Mouse (Mus musculus): ENCODE measurements around the gene Tcea3. TPM values are rescaled to one million over a fixed set of nuclear protein-coding genes. Genes with fewer than 3 reads are reported as not detected.

Tcea3 gene
- polyA plus RNA-seq, 1 experiment from 2014 or later = 3.5 TPM

DNA sequence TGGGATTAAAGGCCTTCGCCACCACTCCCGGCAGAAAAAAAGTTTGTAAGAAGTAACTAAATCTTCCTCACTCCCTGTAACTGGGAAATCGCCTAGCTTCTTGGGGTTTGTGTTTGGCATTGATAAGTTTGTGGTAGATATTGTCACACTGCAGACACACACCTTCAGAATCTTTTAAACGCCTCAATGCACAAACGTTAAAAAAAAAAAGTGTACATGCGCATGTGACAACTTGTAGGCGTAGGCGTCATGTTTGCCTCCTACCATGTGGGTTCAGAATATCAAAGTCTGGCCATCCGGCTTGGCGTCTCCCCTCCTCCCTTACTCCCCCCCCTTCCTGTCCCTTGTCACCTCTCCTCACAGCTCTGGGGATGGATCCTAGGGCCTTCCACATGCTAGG lies 9.2 kb downstream of the Tcea3 start:
- peaks cover 4% of the 10 kb centered on the region for H3K4me1 ChIP-seq
- H3K4me3 ChIP-seq = no peak overlapping the region
- no peaks in the 10 kb centered on the region for H3K9me3 ChIP-seq
- ATAC-seq (ENCODE audit: low FRiP score, low read depth) = no peak
- 87% methylated on average over 10 of the region's 10 CpGs for WGBS
- no peak overlapping the region for H3K9ac ChIP-seq (replicated peaks)
- no peaks in the 10 kb centered on the region for H3K36me3 ChIP-seq
- H3K27ac ChIP-seq (replicated peaks) = no peak overlapping the region
- H3K4me2 ChIP-seq (replicated peaks) = no peak overlapping the region
- peaks cover 15% of the 10 kb centered on the region; the same call in 1 of the 2 replicates for H3K27me3 ChIP-seq

DNA sequence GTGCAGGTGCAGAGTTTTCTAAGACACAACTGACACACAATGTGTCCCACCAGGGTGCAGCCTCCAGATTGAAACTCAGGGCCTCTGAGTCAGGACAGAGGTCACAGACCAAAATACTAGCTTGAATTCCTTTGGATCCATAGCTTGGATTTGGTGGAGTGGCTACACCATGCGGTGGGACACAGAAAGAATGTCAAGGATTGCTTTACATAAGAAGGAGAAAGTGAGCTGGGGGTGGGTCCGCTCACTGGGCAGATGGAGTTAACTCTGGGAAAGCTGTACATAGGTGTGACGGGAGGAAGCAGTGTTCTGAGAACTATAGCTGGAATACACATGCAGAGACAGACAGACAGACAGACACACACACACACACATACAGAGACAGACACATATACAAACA lies 12.4 kb downstream of the Tcea3 start:
- ATAC-seq (ENCODE audit: low FRiP score, low read depth) = no peak
- no peak overlapping the region for H3K9ac ChIP-seq (replicated peaks)
- peaks cover 4% of the 10 kb centered on the region for H3K4me1 ChIP-seq
- 56% methylated on average over 3 of the region's 3 CpGs for WGBS
- H3K9me3 ChIP-seq = no peaks in the 10 kb centered on the region
- H3K27ac ChIP-seq (replicated peaks) = no peak overlapping the region
- H3K36me3 ChIP-seq = no peaks in the 10 kb centered on the region
- no peak overlapping the region for H3K4me2 ChIP-seq (replicated peaks)
- no peak overlapping the region for H3K4me3 ChIP-seq
- H3K27me3 ChIP-seq = no peaks in the 10 kb centered on the region

DNA sequence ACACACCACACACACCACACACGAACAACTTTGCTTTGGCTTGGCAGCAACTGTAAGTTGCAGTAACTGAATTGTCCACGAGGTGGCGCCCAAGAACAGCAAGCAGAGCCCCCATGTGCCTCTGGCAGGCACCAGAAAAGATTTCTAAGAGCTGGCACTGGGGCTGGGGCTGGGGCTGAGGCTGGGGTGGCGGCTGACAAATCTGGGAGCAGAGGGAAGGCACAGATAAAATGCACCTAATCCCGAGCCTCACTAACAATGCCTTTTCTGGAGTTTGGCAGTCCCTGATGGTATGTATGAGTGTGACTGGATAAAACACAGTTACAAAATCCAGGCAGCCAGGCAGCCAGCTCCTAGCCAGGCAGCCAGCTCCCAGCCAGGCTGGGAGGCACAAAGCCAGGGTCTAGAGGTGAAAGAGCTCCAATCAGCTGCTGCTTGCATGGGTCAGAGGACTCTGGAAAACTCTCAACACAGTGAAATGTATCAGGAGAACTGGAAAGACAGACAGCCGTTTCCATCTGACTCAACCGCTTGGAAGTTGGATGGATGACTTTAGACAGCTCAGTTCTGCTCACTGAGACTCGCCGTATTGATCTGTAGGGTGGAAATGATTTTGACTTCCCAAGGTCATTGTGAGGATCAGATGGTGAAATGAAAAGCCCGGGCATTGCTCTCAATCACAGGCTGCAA lies 13.1 kb downstream of the Tcea3 start:
- H3K9me3 ChIP-seq = no peaks in the 10 kb centered on the region
- H3K36me3 ChIP-seq = no peaks in the 10 kb centered on the region
- ATAC-seq (ENCODE audit: low FRiP score, low read depth) = no peak
- no peak overlapping the region for H3K9ac ChIP-seq (replicated peaks)
- WGBS = 40% methylated on average over 10 of the region's 10 CpGs
- no peaks in the 10 kb centered on the region for H3K27me3 ChIP-seq
- H3K27ac ChIP-seq (replicated peaks) = no peak overlapping the region
- no peak overlapping the region for H3K4me3 ChIP-seq
- no peak overlapping the region for H3K4me2 ChIP-seq (replicated peaks)
- peaks cover 4% of the 10 kb centered on the region for H3K4me1 ChIP-seq

DNA sequence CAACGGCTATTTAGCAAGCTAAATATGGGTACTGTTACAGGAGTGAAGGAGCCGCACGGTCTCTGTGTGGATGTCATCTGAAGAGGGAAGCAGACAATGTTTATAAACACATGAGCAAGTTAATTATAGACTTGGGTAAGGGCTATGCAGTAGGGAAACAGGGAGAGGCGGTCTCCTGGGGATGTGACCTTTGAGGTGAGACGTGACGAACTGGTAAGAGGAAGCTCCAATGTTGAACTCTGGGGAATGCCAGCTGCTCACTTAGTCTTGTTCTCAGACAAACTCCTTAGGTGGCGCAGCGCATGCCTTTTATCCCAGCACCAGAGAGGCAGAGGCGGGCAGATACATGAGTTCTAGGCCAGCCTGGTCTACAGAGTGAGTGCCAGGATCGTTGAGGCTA lies 14.4 kb downstream of the Tcea3 start:
- ATAC-seq (ENCODE audit: low FRiP score, low read depth) = no peak
- no peak overlapping the region for H3K4me2 ChIP-seq (replicated peaks)
- no peaks in the 10 kb centered on the region for H3K9me3 ChIP-seq
- H3K27me3 ChIP-seq = no peaks in the 10 kb centered on the region
- no peak overlapping the region for H3K27ac ChIP-seq (replicated peaks)
- peaks cover 4% of the 10 kb centered on the region for H3K4me1 ChIP-seq
- no peak overlapping the region for H3K9ac ChIP-seq (replicated peaks)
- no peaks in the 10 kb centered on the region for H3K36me3 ChIP-seq
- 85% methylated on average over 10 of the region's 10 CpGs for WGBS
- no peak overlapping the region for H3K4me3 ChIP-seq

DNA sequence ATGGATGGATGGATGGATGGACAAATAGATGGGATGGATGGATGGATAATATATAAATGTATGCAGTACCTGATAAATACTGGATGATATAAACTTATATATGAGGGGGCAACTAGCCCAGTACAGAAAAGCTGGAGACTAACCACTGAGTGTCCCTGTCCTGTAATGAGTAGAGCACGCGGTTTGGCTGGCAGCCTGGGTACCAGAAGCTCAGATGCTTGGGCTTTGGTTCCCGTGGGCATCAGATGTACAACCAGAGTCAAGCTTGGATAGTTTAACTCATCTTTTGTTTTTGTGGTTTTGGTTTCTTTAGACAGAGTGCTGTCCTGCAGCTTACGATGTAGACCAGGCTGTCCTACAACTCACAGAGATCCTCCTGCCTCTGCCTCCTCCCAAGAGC lies 16.0 kb downstream of the Tcea3 start:
- no peaks in the 10 kb centered on the region for H3K36me3 ChIP-seq
- no peaks in the 10 kb centered on the region for H3K27me3 ChIP-seq
- ATAC-seq (ENCODE audit: low FRiP score, low read depth) = no peak
- WGBS = 93% methylated on average over 4 of the region's 4 CpGs
- H3K9me3 ChIP-seq = no peaks in the 10 kb centered on the region
- no peak overlapping the region for H3K4me3 ChIP-seq
- H3K4me1 ChIP-seq = peaks cover 4% of the 10 kb centered on the region
- H3K27ac ChIP-seq (replicated peaks) = no peak overlapping the region
- no peak overlapping the region for H3K4me2 ChIP-seq (replicated peaks)
- no peak overlapping the region for H3K9ac ChIP-seq (replicated peaks)

DNA sequence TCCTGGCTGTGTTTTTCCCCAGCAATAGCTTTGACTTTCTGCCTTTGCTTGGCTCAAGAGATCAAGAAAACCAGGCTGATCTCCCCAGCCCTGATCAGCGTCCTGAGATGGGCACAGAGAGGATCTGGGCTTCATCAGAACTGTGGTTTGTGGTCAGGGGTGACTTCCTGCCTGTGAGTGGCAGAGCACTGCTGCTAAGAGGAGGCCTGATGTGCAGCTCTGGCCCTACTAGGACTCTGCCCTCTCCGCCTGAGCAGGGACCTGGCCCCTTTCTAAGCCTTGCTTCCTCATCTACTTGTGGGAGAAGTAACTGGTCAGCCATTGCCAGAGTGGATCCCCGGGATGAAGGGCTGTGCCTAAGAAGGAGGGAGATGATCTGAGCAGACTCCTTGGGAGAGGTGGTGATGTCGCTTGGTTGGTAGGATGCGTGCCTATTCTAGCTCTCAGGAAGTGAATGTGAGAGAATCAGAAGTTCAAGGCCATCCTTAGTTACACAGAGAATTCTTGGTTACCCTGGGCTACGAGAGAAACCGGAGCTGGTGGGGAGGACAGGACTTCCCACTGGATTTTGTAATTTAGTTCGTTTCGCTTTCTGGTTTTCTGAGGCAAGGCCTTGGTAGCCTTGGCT lies 19.3 kb downstream of the Tcea3 start:
- Histone ChIP-seq H3K4me1 (no peaks in the 10 kb centered on the region), H3K4me3 (no peak overlapping the region), H3K27ac (replicated peaks) (no peak overlapping the region), H3K4me2 (replicated peaks) (no peak overlapping the region), H3K9me3 (no peaks in the 10 kb centered on the region), H3K36me3 (no peaks in the 10 kb centered on the region), H3K9ac (replicated peaks) (no peak overlapping the region), H3K27me3 (no peaks in the 10 kb centered on the region)
- ATAC-seq (ENCODE audit: low FRiP score, low read depth) = no peak
- 86% methylated on average over 9 of the region's 9 CpGs for WGBS

DNA sequence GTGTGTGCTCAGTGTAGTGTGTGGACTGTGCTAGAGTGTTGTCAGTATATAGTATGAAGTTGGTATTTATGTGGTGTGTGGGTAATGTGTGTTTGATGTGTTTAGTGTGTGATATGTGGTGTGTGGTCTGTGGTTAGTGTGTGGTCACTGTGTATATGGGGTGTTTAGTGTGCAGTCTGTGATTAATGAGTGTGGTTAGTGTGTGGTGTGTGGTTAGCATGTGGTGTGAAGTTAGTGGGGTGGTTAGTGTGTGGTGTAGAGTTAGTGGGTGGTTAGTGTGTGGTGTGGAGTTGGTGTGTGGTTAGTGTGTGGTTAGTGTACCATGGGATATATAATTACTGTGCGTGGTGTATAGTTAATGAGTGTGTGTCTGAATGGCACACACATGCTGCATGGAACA lies 21.4 kb downstream of the Tcea3 start:
- no peaks in the 10 kb centered on the region for H3K36me3 ChIP-seq
- no peaks in the 10 kb centered on the region for H3K4me1 ChIP-seq
- H3K4me2 ChIP-seq (replicated peaks) = no peak overlapping the region
- H3K4me3 ChIP-seq = no peak overlapping the region
- WGBS = 89% methylated on average over 1 of the region's 1 CpGs
- H3K27ac ChIP-seq (replicated peaks) = no peak overlapping the region
- H3K9me3 ChIP-seq = peaks cover 14% of the 10 kb centered on the region
- ATAC-seq (ENCODE audit: low FRiP score, low read depth) = no peak
- H3K27me3 ChIP-seq = no peaks in the 10 kb centered on the region
- no peak overlapping the region for H3K9ac ChIP-seq (replicated peaks)

DNA sequence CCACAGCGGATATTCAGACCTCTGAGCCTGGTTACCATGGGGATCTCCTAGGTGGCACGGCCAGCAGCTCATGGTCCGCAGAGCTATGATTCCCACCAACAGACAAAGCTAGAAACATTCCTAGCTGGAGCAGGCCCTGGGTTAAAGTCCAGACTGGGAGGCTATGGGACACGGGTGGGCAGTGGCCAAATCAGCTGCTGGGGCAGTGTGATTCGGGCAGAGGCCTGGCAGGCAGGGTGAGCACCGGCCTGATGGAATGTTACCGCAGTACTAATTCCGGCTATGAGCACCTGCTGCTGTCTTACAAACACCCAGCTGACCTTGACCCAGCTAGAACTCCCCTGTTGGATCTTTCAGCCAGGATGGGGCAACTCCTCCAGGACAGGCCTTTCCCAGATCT lies 23.1 kb downstream of the Tcea3 start:
- no peaks in the 10 kb centered on the region for H3K27me3 ChIP-seq
- ATAC-seq (ENCODE audit: low FRiP score, low read depth) = no peak
- H3K27ac ChIP-seq (replicated peaks) = no peak overlapping the region
- no peaks in the 10 kb centered on the region for H3K4me1 ChIP-seq
- no peak overlapping the region for H3K4me3 ChIP-seq
- H3K4me2 ChIP-seq (replicated peaks) = no peak overlapping the region
- H3K36me3 ChIP-seq = no peaks in the 10 kb centered on the region
- H3K9me3 ChIP-seq = peaks cover 14% of the 10 kb centered on the region
- WGBS = 89% methylated on average over 8 of the region's 8 CpGs
- no peak overlapping the region for H3K9ac ChIP-seq (replicated peaks)

DNA sequence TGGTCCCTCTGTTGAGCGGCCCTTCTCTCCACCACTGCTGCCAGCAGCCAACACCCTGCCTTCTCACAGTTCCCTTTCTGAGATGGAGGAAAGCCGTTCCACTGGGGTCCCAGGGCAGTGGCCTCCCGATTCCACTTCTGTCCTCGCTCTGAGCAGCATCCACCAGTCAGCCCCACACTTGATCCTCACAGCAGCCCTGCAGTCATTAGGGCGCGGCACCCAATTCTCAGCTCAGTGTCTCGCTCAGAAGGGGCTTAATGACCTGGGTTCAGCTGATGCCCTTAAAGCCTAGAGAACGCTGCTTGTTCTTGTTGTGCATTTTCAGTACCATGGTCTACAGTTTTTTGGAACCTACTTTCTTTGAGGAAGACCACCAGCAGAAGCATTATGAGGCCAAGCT lies 33.6 kb downstream of the Tcea3 start:
- WGBS = 80% methylated on average over 8 of the region's 8 CpGs
- H3K4me2 ChIP-seq (replicated peaks) = no peak overlapping the region
- H3K9me3 ChIP-seq = no peaks in the 10 kb centered on the region
- H3K4me1 ChIP-seq = peaks cover 32% of the 10 kb centered on the region
- H3K27me3 ChIP-seq = no peaks in the 10 kb centered on the region; the same call in 1 of the 2 replicates
- H3K4me3 ChIP-seq = no peak overlapping the region
- H3K9ac ChIP-seq (replicated peaks) = no peak overlapping the region
- ATAC-seq (ENCODE audit: low FRiP score, low read depth) = no peak
- H3K27ac ChIP-seq (replicated peaks) = no peak overlapping the region
- H3K36me3 ChIP-seq = no peaks in the 10 kb centered on the region

DNA sequence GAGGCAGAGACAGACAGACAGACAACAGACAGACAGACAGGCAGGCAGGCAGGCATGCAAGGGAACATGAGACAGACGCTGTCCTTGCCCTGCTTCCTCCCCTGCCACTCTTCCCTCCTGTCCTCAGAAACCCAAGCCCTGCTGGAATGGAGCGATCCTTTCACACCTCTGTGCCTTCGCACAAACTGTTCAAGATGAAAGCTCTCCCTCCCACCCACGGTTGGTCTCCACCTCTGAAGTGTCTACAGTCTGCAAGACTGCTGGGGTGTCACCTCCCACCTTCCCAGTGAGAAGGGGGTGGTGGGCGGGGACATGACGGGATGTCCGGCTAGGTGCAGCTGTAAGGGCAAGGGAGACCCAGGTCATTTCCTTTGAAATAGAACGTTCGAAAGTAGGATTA lies 34.1 kb downstream of the Tcea3 start:
- Histone ChIP-seq H3K4me1 (peaks cover 35% of the 10 kb centered on the region), H3K27me3 (no peaks in the 10 kb centered on the region; the same call in 1 of the 2 replicates), H3K9ac (replicated peaks) (no peak overlapping the region), H3K27ac (replicated peaks) (no peak overlapping the region), H3K4me2 (replicated peaks) (no peak overlapping the region), H3K36me3 (no peaks in the 10 kb centered on the region), H3K4me3 (no peak overlapping the region), H3K9me3 (no peaks in the 10 kb centered on the region)
- no peak for ATAC-seq (ENCODE audit: low FRiP score, low read depth)
- 55% methylated on average over 9 of the region's 9 CpGs for WGBS

DNA sequence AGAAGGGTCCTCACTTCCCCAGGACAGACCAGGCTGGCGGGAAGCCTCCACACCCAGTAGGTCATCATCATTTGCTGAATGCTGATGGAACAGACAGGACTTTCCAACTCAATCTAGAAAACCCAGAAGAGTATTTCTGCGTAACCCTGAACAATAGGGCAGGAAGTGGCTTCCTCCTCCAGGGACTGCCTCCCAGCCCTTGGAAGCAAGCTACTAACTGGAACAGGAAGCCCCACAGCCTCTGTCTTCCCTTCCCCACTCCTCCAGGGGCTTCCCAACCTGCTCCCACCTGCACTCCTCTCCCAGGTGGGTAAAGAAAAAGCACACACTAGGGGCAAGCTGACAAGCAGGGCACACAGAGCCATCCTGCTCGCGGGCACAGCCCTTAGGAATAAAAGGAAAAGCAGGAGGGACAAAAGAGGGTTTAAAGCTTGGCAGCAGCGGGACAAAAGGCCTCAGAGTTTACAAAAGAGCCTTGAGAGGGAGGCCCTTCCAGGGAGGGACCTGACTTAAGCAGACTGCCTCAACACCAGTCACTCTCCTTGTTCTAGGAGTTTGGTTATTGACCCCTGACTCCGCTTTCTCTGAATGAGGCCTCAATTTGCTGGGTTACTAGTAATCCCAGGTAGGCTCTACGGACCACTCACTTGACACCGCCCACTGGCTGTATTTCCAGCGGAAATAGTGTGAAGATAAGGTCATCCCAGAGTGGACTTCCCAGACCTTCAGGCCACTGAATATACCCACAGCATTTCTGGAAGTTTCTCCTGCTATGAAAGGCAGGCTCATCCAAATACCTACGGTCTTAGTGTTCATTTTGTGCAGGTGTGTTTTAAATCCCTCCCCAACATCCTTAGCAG lies 35.3 kb downstream of the Tcea3 start:
- H3K27me3 ChIP-seq = no peaks in the 10 kb centered on the region; the same call in 1 of the 2 replicates
- 8% methylated on average over 10 of the region's 10 CpGs for WGBS
- no peak for ATAC-seq (ENCODE audit: low FRiP score, low read depth)
- H3K4me1 ChIP-seq = peaks cover 44% of the 10 kb centered on the region
- H3K4me2 ChIP-seq (replicated peaks) = peak overlapping the region; percentile 34
- 0 out of 2 replicates have a peak overlapping the region, but pooled peaks have one; percentile 17 for H3K9ac ChIP-seq (replicated peaks)
- H3K36me3 ChIP-seq = peaks cover 6% of the 10 kb centered on the region
- H3K27ac ChIP-seq (replicated peaks) = peak overlapping the region; percentile 90
- 0 out of 2 replicates have a peak, but pooled peaks cover under 1% of the 10 kb centered on the region for H3K9me3 ChIP-seq
- no peak overlapping the region for H3K4me3 ChIP-seq

DNA sequence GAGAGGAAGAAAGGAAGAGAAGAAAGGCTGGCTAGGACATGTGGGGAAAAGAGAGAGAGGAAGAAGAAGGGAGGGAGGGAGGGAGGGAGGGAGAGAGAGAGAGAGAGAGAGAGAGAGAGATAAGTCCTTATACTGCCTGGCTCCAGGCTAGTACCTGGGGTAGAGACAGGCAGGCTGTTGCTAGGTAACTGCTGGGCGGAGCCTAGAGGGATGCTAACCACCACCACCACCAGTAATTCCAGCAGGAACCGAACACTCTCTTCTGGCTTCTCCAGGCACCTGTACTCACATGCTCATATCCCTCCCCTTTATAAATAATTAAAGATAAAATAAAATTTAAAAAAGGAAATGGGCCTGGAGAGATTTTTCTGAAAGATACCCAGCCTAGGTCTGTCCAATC lies 36.3 kb downstream of the Tcea3 start:
- no peak for ATAC-seq (ENCODE audit: low FRiP score, low read depth)
- WGBS = 16% methylated on average over 2 of the region's 2 CpGs
- Histone ChIP-seq H3K27me3 (peaks cover 5% of the 10 kb centered on the region), H3K9ac (replicated peaks) (no peak overlapping the region), H3K27ac (replicated peaks) (peak overlapping the region; percentile 90), H3K36me3 (peaks cover 15% of the 10 kb centered on the region), H3K4me1 (peaks cover 44% of the 10 kb centered on the region), H3K9me3 (peaks cover 8% of the 10 kb centered on the region; the same call in 1 of the 2 replicates), H3K4me2 (replicated peaks) (peak overlapping the region; percentile 34; the same call in 1 of the 2 replicates), H3K4me3 (no peak overlapping the region)

Measured in midbrain, embryonic 12.5 days (tissue).